ENCODE assay signal across 8 mouse cellular contexts in genomic region chr11:85182617-85183283, GRCm38 (mm10). TPM values are rescaled to one million over a fixed set of nuclear protein-coding genes. Genes with fewer than 3 reads are reported as not detected.
A peak's percentile ranks its signal among the peaks of the same experiment; 100 is the strongest.
DNase-seq lines count a peak whose midpoint lies in the region; ATAC-seq and TF ChIP-seq lines count a peak whose summit lies in the region.

No protein-coding gene starts in this region.

- H3K79me2 ChIP-seq in C2C12 (ENCODE audit: control insufficient read depth, insufficient read depth), result no peaks in the 10 kb centered on the region
- no peaks in the 10 kb centered on the region for H3K79me2 ChIP-seq in myocyte (ENCODE audit: control insufficient read depth, insufficient read depth)

- H3K27me3 ChIP-seq in C2C12 (ENCODE audit: control insufficient read depth, insufficient read depth, insufficient read length), result no peaks in the 10 kb centered on the region
- H3K27me3 ChIP-seq in heart, embryonic 13.5 days (replicated peaks), result no peaks in the 10 kb centered on the region
- no peaks in the 10 kb centered on the region for H3K27me3 ChIP-seq in kidney, postnatal 0 days (ENCODE audit: insufficient read depth, low read length)
- H3K27me3 ChIP-seq in liver, embryonic 11.5 days (replicated peaks; ENCODE audit: control insufficient read depth, insufficient read depth, low read length), result no peaks in the 10 kb centered on the region
- no peaks in the 10 kb centered on the region for H3K27me3 ChIP-seq in myocyte (ENCODE audit: control insufficient read depth, insufficient read depth, insufficient read length)
- H3K27me3 ChIP-seq in stomach, embryonic 14.5 days (ENCODE audit: control insufficient read depth, insufficient read depth, low read length), result no peaks in the 10 kb centered on the region

- peak overlapping the region; percentile 78 for H3K9ac ChIP-seq in heart, embryonic 13.5 days
- H3K9ac ChIP-seq in kidney, postnatal 0 days (ENCODE audit: low read depth, low read length), result peak overlapping the region; percentile 33; the same call in 1 of the 2 replicates
- H3K9ac ChIP-seq in liver, embryonic 11.5 days (ENCODE audit: low read depth, low read length), result peak overlapping the region; percentile 42
- H3K9ac ChIP-seq in stomach, embryonic 14.5 days (replicated peaks; ENCODE audit: low read depth, low read length), result peak overlapping the region; percentile 33

- H3K4me2 ChIP-seq in heart, embryonic 13.5 days, result peak overlapping the region; percentile 82
- H3K4me2 ChIP-seq in kidney, postnatal 0 days (ENCODE audit: low read length), result peak overlapping the region; percentile 60
- H3K4me2 ChIP-seq in liver, embryonic 11.5 days, result peak overlapping the region; percentile 59
- H3K4me2 ChIP-seq in myocyte (ENCODE audit: low read depth), result peak overlapping the region; percentile 38
- peak overlapping the region; percentile 57 for H3K4me2 ChIP-seq in stomach, embryonic 14.5 days (replicated peaks; ENCODE audit: low read depth, low read length)

- TF ChIP-seq CTCF in C2C12 (IDR thresholded peaks at IDR 0.05; ENCODE audit: control insufficient read depth, insufficient read depth, insufficient read length), result peak; percentile 73
- TF ChIP-seq CTCF in brain, embryonic 14.5 days (IDR thresholded peaks at IDR 0.05; ENCODE audit: borderline replicate concordance, extremely low read depth, insufficient read depth, insufficient read length), result peak; percentile 85
- TF ChIP-seq CTCF in kidney, postnatal 0 days (IDR thresholded peaks at IDR 0.05; ENCODE audit: low read depth), result peak; percentile 83

- TF ChIP-seq POLR2A in brain, embryonic 14.5 days (IDR thresholded peaks at IDR 0.05; ENCODE audit: borderline replicate concordance, extremely low read depth, insufficient read depth, insufficient read length, poor library complexity, severe bottlenecking), result no peak
- TF ChIP-seq POLR2A in myocyte (IDR thresholded peaks at IDR 0.05; ENCODE audit: insufficient read length, low read depth), result no peak

- DNase-seq in brain, embryonic 14.5 days (ENCODE audit: low read depth), result peak; percentile 96
- DNase-seq in kidney, postnatal 0 days (ENCODE audit: low spot score), result peak; percentile 88
- DNase-seq in liver, embryonic 11.5 days (ENCODE audit: low spot score), result peak; percentile 87

- H3K9me3 ChIP-seq in heart, embryonic 13.5 days, result no peaks in the 10 kb centered on the region
- H3K9me3 ChIP-seq in kidney, postnatal 0 days (replicated peaks; ENCODE audit: low read length), result no peaks in the 10 kb centered on the region
- no peaks in the 10 kb centered on the region for H3K9me3 ChIP-seq in liver, embryonic 11.5 days (ENCODE audit: control insufficient read depth, low read length)
- no peaks in the 10 kb centered on the region for H3K9me3 ChIP-seq in stomach, embryonic 14.5 days (ENCODE audit: control insufficient read depth, low read depth, low read length)

- no peak overlapping the region for H3K27ac ChIP-seq in heart, embryonic 13.5 days (replicated peaks)
- H3K27ac ChIP-seq in kidney, postnatal 0 days, result no peak overlapping the region
- no peak overlapping the region for H3K27ac ChIP-seq in liver, embryonic 11.5 days (ENCODE audit: low read depth, low read length)
- H3K27ac ChIP-seq in stomach, embryonic 14.5 days (ENCODE audit: low read length), result no peak overlapping the region

- WGBS in heart, embryonic 13.5 days, result 4% methylated on average over 20 of the region's 20 CpGs
- 5% methylated on average over 20 of the region's 20 CpGs for WGBS in kidney, postnatal 0 days
- 4% methylated on average over 19 of the region's 20 CpGs for WGBS in liver, embryonic 11.5 days
- WGBS in stomach, embryonic 14.5 days, result 3% methylated on average over 20 of the region's 20 CpGs

- H3K79me3 ChIP-seq in C2C12 (ENCODE audit: low read depth), result no peaks in the 10 kb centered on the region

- H3K36me3 ChIP-seq in C2C12 (ENCODE audit: control insufficient read depth, insufficient read depth) (peaks cover 2% of the 10 kb centered on the region), myocyte (ENCODE audit: control insufficient read depth, insufficient read depth) (no peaks in the 10 kb centered on the region)
- no peaks in the 10 kb centered on the region for H3K36me3 ChIP-seq in heart, embryonic 13.5 days
- no peaks in the 10 kb centered on the region for H3K36me3 ChIP-seq in kidney, postnatal 0 days (ENCODE audit: insufficient read depth, low read length)
- H3K36me3 ChIP-seq in liver, embryonic 11.5 days (ENCODE audit: control insufficient read depth, insufficient read depth, low read length), result no peaks in the 10 kb centered on the region
- H3K36me3 ChIP-seq in stomach, embryonic 14.5 days (ENCODE audit: control insufficient read depth, insufficient read depth, low read length), result no peaks in the 10 kb centered on the region

- no peak overlapping the region for H3ac ChIP-seq in C2C12 (ENCODE audit: control insufficient read depth, insufficient read length, low read depth)
- no peak overlapping the region for H3ac ChIP-seq in myocyte (ENCODE audit: control insufficient read depth, insufficient read length)

- H3K4me3 ChIP-seq in C2C12 (ENCODE audit: insufficient read depth, poor library complexity, severe bottlenecking) (no peak overlapping the region), myocyte (no peak overlapping the region)
- H3K4me3 ChIP-seq in heart, embryonic 13.5 days, result peak overlapping the region; percentile 57
- peak overlapping the region; percentile 35 for H3K4me3 ChIP-seq in kidney, postnatal 0 days (replicated peaks; ENCODE audit: low read depth, low read length)
- peak overlapping the region; percentile 40 for H3K4me3 ChIP-seq in liver, embryonic 11.5 days (ENCODE audit: low read depth, low read length)
- H3K4me3 ChIP-seq in stomach, embryonic 14.5 days (ENCODE audit: low read depth, low read length), result peak overlapping the region; percentile 32

- peaks cover 6% of the 10 kb centered on the region for H3K4me1 ChIP-seq in heart, embryonic 13.5 days
- no peaks in the 10 kb centered on the region for H3K4me1 ChIP-seq in kidney, postnatal 0 days (replicated peaks; ENCODE audit: insufficient read depth, low read length)
- H3K4me1 ChIP-seq in liver, embryonic 11.5 days (replicated peaks; ENCODE audit: control insufficient read depth, insufficient read depth, low read length), result no peaks in the 10 kb centered on the region; the same call in 1 of the 2 replicates
- peaks cover 3% of the 10 kb centered on the region; the same call in 1 of the 2 replicates for H3K4me1 ChIP-seq in stomach, embryonic 14.5 days (ENCODE audit: control insufficient read depth, insufficient read depth, low read length)

- peak; percentile 86 for ATAC-seq in erythroblast, adult 5-6 weeks (replicated peaks; ENCODE audit: low FRiP score, poor library complexity, severe bottlenecking)
- no peak; the same call in 1 of the 2 replicates for ATAC-seq in heart, embryonic 13.5 days (ENCODE audit: extremely low read depth, insufficient number of reproducible peaks, low FRiP score, low TSS enrichment)
- peak; percentile 86 for ATAC-seq in kidney, postnatal 0 days (replicated peaks; ENCODE audit: low FRiP score, low read depth)
- ATAC-seq in liver, embryonic 11.5 days (replicated peaks; ENCODE audit: low FRiP score), result peak; percentile 82
- ATAC-seq in stomach, embryonic 14.5 days (ENCODE audit: insufficient number of reproducible peaks, insufficient read depth, low FRiP score, low read depth), result peak; percentile 91

TF ChIP-seq in C2C12, 6 proteins besides CTCF, POLR2A, EP300 and RAD21 (continues in another document):
- TF ChIP-seq USF1 (IDR thresholded peaks at IDR 0.05; ENCODE audit: low read depth), result peak; percentile 28
- TF ChIP-seq MYOG (IDR thresholded peaks at IDR 0.05; ENCODE audit: control insufficient read depth, extremely low read depth, insufficient read length), result no peak

TF ChIP-seq in myocyte, 11 proteins besides CTCF, POLR2A, EP300 and RAD21 (continues in another document):
- TF ChIP-seq MAX (IDR thresholded peaks at IDR 0.05; ENCODE audit: low read depth) (no peak), USF1 (IDR thresholded peaks at IDR 0.05; ENCODE audit: low read depth) (no peak), SRF (IDR thresholded peaks at IDR 0.05; ENCODE audit: control insufficient read depth, insufficient read length, low read depth) (no peak)

RNA-seq across cellular contexts. Expression of gene 1700125H20Rik, which starts 12.5 kb away (rescaled TPM):
- polyA plus RNA-seq in C2C12 (2012; fragmentation: generic; extraction: Trizol) (not detected), myocyte (2012; fragmentation: generic; extraction: Trizol) (not detected)
- 0.11 and 0.45 TPM in 2 replicates for polyA plus RNA-seq in brain, embryonic 14.5 days (2012; rRNA removed)
- not detected in 2 replicates for total RNA-seq in erythroblast, adult 5-6 weeks (2015; ENCODE audit: low replicate concordance)
- total RNA-seq in erythroblast, adult 5-6 weeks (2017; ENCODE audit: low replicate concordance), result not detected in 2 replicates
- 0.23 and 0.45 TPM in 2 replicates for polyA plus RNA-seq in heart, embryonic 13.5 days (2015; fragmentation: Nextera tagmentation; extraction: Ambion mirVana)
- polyA plus RNA-seq in kidney, postnatal 0 days (2015; fragmentation: Nextera tagmentation; extraction: Ambion mirVana), result 0.28 and 0.29 TPM in 2 replicates
- 0.26 TPM in 1 of 2 replicates, not detected in the other for polyA plus RNA-seq in liver, embryonic 11.5 days (2014; fragmentation: Nextera tagmentation; extraction: Ambion mirVana)
- 0.53 TPM in 1 of 2 replicates, not detected in the other for polyA plus RNA-seq in stomach, embryonic 14.5 days (2014; fragmentation: Nextera tagmentation; extraction: Ambion mirVana)

RNA-seq across cellular contexts. Expression of gene Usp32, which starts 42.8 kb away (rescaled TPM):
- polyA plus RNA-seq in C2C12 (2012; fragmentation: generic; extraction: Trizol) (2.9 TPM), myocyte (2012; fragmentation: generic; extraction: Trizol) (4.5 TPM)
- 20.5 and 31.9 TPM in 2 replicates for polyA plus RNA-seq in brain, embryonic 14.5 days (2012; rRNA removed)
- 351 and 367 TPM in 2 replicates for total RNA-seq in erythroblast, adult 5-6 weeks (2015; ENCODE audit: low replicate concordance)
- total RNA-seq in erythroblast, adult 5-6 weeks (2017; ENCODE audit: low replicate concordance), result 512 and 717 TPM in 2 replicates
- polyA plus RNA-seq in heart, embryonic 13.5 days (2015; fragmentation: Nextera tagmentation; extraction: Ambion mirVana), result 3.5 and 3.9 TPM in 2 replicates
- 4.1 and 4.7 TPM in 2 replicates for polyA plus RNA-seq in kidney, postnatal 0 days (2015; fragmentation: Nextera tagmentation; extraction: Ambion mirVana)
- polyA plus RNA-seq in liver, embryonic 11.5 days (2014; fragmentation: Nextera tagmentation; extraction: Ambion mirVana), result 7.9 and 10.9 TPM in 2 replicates
- 7.1 and 9.7 TPM in 2 replicates for polyA plus RNA-seq in stomach, embryonic 14.5 days (2014; fragmentation: Nextera tagmentation; extraction: Ambion mirVana)

RNA-seq across cellular contexts. Expression of gene Appbp2, which starts 52.2 kb away (rescaled TPM):
- polyA plus RNA-seq in C2C12 (2012; fragmentation: generic; extraction: Trizol) (8.7 TPM), myocyte (2012; fragmentation: generic; extraction: Trizol) (8.5 TPM)
- 36.6 and 43.0 TPM in 2 replicates for polyA plus RNA-seq in brain, embryonic 14.5 days (2012; rRNA removed)
- total RNA-seq in erythroblast, adult 5-6 weeks (2015; ENCODE audit: low replicate concordance), result 9.8 and 11.0 TPM in 2 replicates
- 5.7 and 6.6 TPM in 2 replicates for total RNA-seq in erythroblast, adult 5-6 weeks (2017; ENCODE audit: low replicate concordance)
- 35.4 and 35.7 TPM in 2 replicates for polyA plus RNA-seq in heart, embryonic 13.5 days (2015; fragmentation: Nextera tagmentation; extraction: Ambion mirVana)
- 38.9 and 39.5 TPM in 2 replicates for polyA plus RNA-seq in kidney, postnatal 0 days (2015; fragmentation: Nextera tagmentation; extraction: Ambion mirVana)
- 37.1 and 38.6 TPM in 2 replicates for polyA plus RNA-seq in liver, embryonic 11.5 days (2014; fragmentation: Nextera tagmentation; extraction: Ambion mirVana)
- polyA plus RNA-seq in stomach, embryonic 14.5 days (2014; fragmentation: Nextera tagmentation; extraction: Ambion mirVana), result 51.4 and 52.4 TPM in 2 replicates

Comparison
In these comparisons a context has a peak if more than half of its experiments do, and no peak if none do; other contexts are left out.
1. H3K4me3 ChIP-seq: peak in heart, embryonic 13.5 days (single experiment), kidney, postnatal 0 days (single experiment), liver, embryonic 11.5 days (single experiment) and stomach, embryonic 14.5 days (single experiment); none in C2C12 (single experiment) and myocyte (single experiment).
2. Peak in every context shown above with its lines, with median percentiles within 50 percentile points of each other: CTCF ChIP-seq, DNase-seq, H3K4me2 ChIP-seq and H3K9ac ChIP-seq.